Mouse (Mus musculus) stomach, embryonic 16.5 days (tissue): Measurements from ENCODE around the gene Vps29. TPM values are rescaled to one million over a fixed set of nuclear protein-coding genes. Genes with fewer than 3 reads are reported as not detected.

Experiments
- ATAC-seq: fragments of 200-750 bp; cut with Nextera tagmentation; 2 replicates; pipeline ENCODE4 v1.8.0; 2017; ENCODE audit warnings: moderate number of reproducible peaks, moderate TSS enrichment; ENCODE audit not compliant: insufficient read depth, low FRiP score
- H3K27ac ChIP-seq: fragments of 300-500 bp; sonication (generic); 2 replicates; pipeline ENCODE4 v1.5.1; 2014; ENCODE audit warnings: low read length
- H3K27me3 ChIP-seq: fragments of 300-500 bp; sonication (generic); 2 replicates; pipeline ENCODE4 v1.6.1; 2014; ENCODE audit warnings: low read length, control low read depth, mixed read lengths; ENCODE audit not compliant: control insufficient read depth, insufficient read depth
- H3K36me3 ChIP-seq: fragments of 300-500 bp; sonication (generic); 2 replicates; pipeline ENCODE4 v1.6.1; 2014; ENCODE audit warnings: low read length; ENCODE audit not compliant: control insufficient read depth, insufficient read depth
- H3K4me1 ChIP-seq: fragments of 300-500 bp; sonication (generic); 2 replicates; pipeline ENCODE4 v1.6.1; 2014; ENCODE audit warnings: low read length, control low read depth, mixed read lengths; ENCODE audit not compliant: control insufficient read depth, insufficient read depth
- H3K4me2 ChIP-seq: fragments of 300-500 bp; sonication (generic); 2 replicates; pipeline ENCODE4 v1.6.1; 2014; ENCODE audit warnings: low read depth, low read length, mixed read lengths
- H3K4me3 ChIP-seq: fragments of 300-500 bp; sonication (generic); replicated peaks from 2 replicates; pipeline ENCODE4 v1.5.1; 2014; ENCODE audit warnings: mild to moderate bottlenecking, low read length
- H3K9ac ChIP-seq: fragments of 300-500 bp; sonication (generic); 2 replicates; pipeline ENCODE4 v1.6.1; 2014; ENCODE audit warnings: low read length
- H3K9me3 ChIP-seq: fragments of 300-500 bp; sonication (generic); replicated peaks from 2 replicates; pipeline ENCODE4 v1.6.1; 2016; ENCODE audit warnings: low read length, control low read depth; ENCODE audit not compliant: control insufficient read depth
- WGBS: fragments of 180-500 bp; shearing (Covaris S2); extraction: QIAGEN DNeasy Blood & Tissue Kit; methylation state at CpG from one replicate; pipeline ENCODE4 v1.1.7; 2014; 5-methylcytosine and 5-hydroxymethylcytosine counted together
- polyA plus RNA-seq: library from polyadenylated mRNA; unstranded; fragments of >200 nt; fragmentation: Nextera tagmentation; extraction: Ambion mirVana; gene quantifications from 2 replicates; pipeline ENCODE4 v1.2.1, GENCODE M21; 2015

Vps29 gene
- polyA plus RNA-seq, 1 experiment from 2014 or later = 220 TPM

DNA sequence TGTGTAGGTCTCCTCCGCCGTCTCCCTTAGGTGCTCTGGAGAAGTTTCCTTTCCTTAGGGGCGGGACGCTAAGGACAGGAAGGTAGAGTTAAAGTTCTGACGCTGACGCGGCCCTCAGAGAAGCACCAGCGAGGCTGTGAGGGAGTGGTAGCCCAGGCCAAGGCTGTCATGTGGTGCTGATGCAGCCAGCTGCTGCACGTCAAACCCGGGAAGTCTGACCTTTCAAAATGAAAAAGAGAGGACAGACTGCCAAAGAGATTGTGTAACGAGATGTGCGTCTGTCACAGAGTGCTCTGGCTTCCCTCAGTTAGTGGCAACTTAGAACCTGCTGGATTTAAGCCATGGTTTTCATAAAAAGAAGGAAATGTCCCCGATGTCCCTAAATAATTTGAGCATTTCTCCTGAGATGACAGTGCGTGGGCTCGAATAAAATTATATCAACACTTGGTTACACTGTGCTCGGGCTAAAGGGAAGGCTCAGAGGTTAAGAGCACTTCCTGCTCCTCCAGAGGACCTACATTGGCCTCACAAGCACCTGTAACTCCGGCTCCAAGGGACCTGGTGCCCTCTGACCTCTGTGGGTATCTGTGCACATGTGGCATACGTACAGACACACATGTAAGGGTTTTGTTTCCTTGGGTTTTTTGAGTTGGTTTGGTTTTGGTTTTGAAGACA, 46.6 kb downstream of the Vps29 start:
- 54% methylated on average over 18 of the region's 18 CpGs for whole genome bisulfite sequencing
- Histone ChIP-seq H3K27me3 (no peaks in the 10 kb centered on the region), H3K36me3 (peaks cover 24% of the 10 kb centered on the region), H3K4me2 (no peak overlapping the region), H3K4me3 (no peak overlapping the region), H3K4me1 (peaks cover 15% of the 10 kb centered on the region), H3K27ac (peak overlapping the region; percentile 66), H3K9me3 (no peaks in the 10 kb centered on the region), H3K9ac (no peak overlapping the region)
- peak; percentile 58; the same call in 1 of the 2 replicates for ATAC-seq

- H3K9me3 ChIP-seq = no peaks in the 10 kb centered on the region
- peaks cover 27% of the 10 kb centered on the region for H3K36me3 ChIP-seq
- H3K4me1 ChIP-seq = peaks cover 15% of the 10 kb centered on the region
- H3K4me3 ChIP-seq = no peak overlapping the region
- no peak overlapping the region for H3K4me2 ChIP-seq
- 25% methylated on average over 8 of the region's 8 CpGs for WGBS
- H3K27ac ChIP-seq = no peak overlapping the region; the same call in 1 of the 2 replicates
- H3K27me3 ChIP-seq = no peaks in the 10 kb centered on the region
- peak; percentile 20; the same call in 1 of the 2 replicates for ATAC-seq
- H3K9ac ChIP-seq = no peak overlapping the region
Observed at GRCm38 (mm10) chr5:122401303-122401640, 47.1 kb downstream of the Vps29 start.

DNA sequence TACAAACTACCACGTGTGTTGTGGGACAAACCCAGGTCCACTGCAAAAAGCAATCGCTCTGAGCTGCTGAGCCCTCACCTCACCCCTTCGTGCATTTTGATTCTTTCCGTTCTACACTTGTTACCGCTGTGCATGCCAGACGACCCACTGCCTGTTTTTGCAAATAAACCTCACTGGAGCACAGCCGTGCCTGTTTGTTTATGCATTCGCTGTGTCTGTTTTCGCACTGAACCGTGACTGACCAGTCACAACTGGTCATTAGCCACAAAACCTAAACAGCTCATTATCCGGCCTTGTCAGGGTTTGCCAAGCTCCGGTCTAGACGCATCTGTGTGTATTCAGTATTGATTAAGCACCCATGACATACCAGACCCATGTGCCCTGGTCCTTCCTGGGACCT, 48.0 kb downstream of the Vps29 start:
- 75% methylated on average over 13 of the region's 13 CpGs for WGBS
- H3K36me3 ChIP-seq = peaks cover 36% of the 10 kb centered on the region

GRCm38 (mm10) chr5:122402772-122403171, 48.6 kb downstream of the Vps29 start:
- peaks cover 37% of the 10 kb centered on the region for H3K36me3 ChIP-seq
- no peak overlapping the region for H3K9ac ChIP-seq
- no peak overlapping the region for H3K4me2 ChIP-seq
- no peak overlapping the region for H3K4me3 ChIP-seq
- H3K27ac ChIP-seq = no peak overlapping the region
- no peak for ATAC-seq
- H3K27me3 ChIP-seq = no peaks in the 10 kb centered on the region
- peaks cover 13% of the 10 kb centered on the region for H3K4me1 ChIP-seq
- 78% methylated on average over 5 of the region's 5 CpGs for WGBS
- H3K9me3 ChIP-seq = 0 out of 2 replicates have a peak, but pooled peaks cover 3% of the 10 kb centered on the region

More for the DNA sequence above, 48.0 kb downstream of the Vps29 start:
- Histone ChIP-seq H3K4me3 (no peak overlapping the region), H3K9me3 (0 out of 2 replicates have a peak, but pooled peaks cover 3% of the 10 kb centered on the region), H3K4me2 (no peak overlapping the region), H3K4me1 (peaks cover 13% of the 10 kb centered on the region), H3K27ac (no peak overlapping the region), H3K9ac (no peak overlapping the region), H3K27me3 (no peaks in the 10 kb centered on the region)
- no peak for ATAC-seq

- Histone ChIP-seq H3K4me3 (no peak overlapping the region), H3K4me2 (no peak overlapping the region), H3K36me3 (peaks cover 37% of the 10 kb centered on the region), H3K9me3 (0 out of 2 replicates have a peak, but pooled peaks cover 3% of the 10 kb centered on the region), H3K4me1 (peaks cover 13% of the 10 kb centered on the region), H3K27me3 (no peaks in the 10 kb centered on the region), H3K9ac (no peak overlapping the region), H3K27ac (no peak overlapping the region)
- ATAC-seq = no peak
- WGBS = 92% methylated on average over 12 of the region's 12 CpGs
Observed at GRCm38 (mm10) chr5:122403362-122403761, 49.2 kb downstream of the Vps29 start.

DNA sequence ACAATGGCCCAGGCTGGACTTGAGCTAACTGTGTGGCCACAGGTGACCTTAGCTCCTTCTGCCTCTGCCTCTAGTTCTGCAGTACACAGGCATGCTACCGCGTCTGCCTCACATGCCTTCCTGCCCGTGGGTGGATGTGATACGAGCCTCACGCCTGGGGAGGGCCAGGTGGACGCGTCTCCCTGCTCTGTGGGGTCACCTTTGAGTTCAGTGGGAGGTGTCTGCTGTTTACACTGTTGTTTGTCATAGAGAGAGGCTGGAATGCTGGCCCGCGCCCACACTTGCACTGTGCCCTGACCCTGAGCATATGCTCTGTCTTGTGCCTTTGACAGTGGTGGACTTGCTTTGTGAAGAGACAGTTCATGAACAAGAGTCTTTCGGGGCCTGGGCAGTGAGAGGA, 51.4 kb downstream of the Vps29 start:
- H3K9me3 ChIP-seq = 0 out of 2 replicates have a peak, but pooled peaks cover 3% of the 10 kb centered on the region
- peaks cover 37% of the 10 kb centered on the region for H3K36me3 ChIP-seq
- H3K4me1 ChIP-seq = peaks cover 7% of the 10 kb centered on the region
- H3K27ac ChIP-seq = no peak overlapping the region
- H3K27me3 ChIP-seq = no peaks in the 10 kb centered on the region
- no peak overlapping the region for H3K9ac ChIP-seq
- H3K4me2 ChIP-seq = no peak overlapping the region
- 81% methylated on average over 10 of the region's 10 CpGs for WGBS
- H3K4me3 ChIP-seq = no peak overlapping the region
- ATAC-seq = no peak

GRCm38 (mm10) chr5:122409692-122410645, 55.8 kb downstream of the Vps29 start:
- WGBS = 87% methylated on average over 19 of the region's 19 CpGs
- Histone ChIP-seq H3K9ac (no peak overlapping the region), H3K4me1 (peaks cover 3% of the 10 kb centered on the region; the same call in 1 of the 2 replicates), H3K36me3 (peaks cover 17% of the 10 kb centered on the region), H3K27me3 (no peaks in the 10 kb centered on the region), H3K27ac (no peak overlapping the region), H3K4me3 (no peak overlapping the region), H3K4me2 (no peak overlapping the region), H3K9me3 (0 out of 2 replicates have a peak, but pooled peaks cover 3% of the 10 kb centered on the region)
- ATAC-seq = 0 out of 2 replicates have a peak, but pooled peaks have one; percentile 16

GRCm38 (mm10) chr5:122411892-122412291, 57.7 kb downstream of the Vps29 start:
- Histone ChIP-seq H3K27me3 (no peaks in the 10 kb centered on the region), H3K4me2 (no peak overlapping the region), H3K4me3 (no peak overlapping the region), H3K9me3 (no peaks in the 10 kb centered on the region), H3K9ac (no peak overlapping the region), H3K27ac (no peak overlapping the region), H3K4me1 (peaks cover 3% of the 10 kb centered on the region; the same call in 1 of the 2 replicates), H3K36me3 (peaks cover 4% of the 10 kb centered on the region)
- WGBS = 56% methylated on average over 5 of the region's 5 CpGs
- ATAC-seq = no peak

- H3K4me2 ChIP-seq = no peak overlapping the region
- 0 out of 2 replicates have a peak overlapping the region, but pooled peaks have one; percentile 31 for H3K27ac ChIP-seq
- peaks cover 3% of the 10 kb centered on the region; the same call in 1 of the 2 replicates for H3K4me1 ChIP-seq
- no peak overlapping the region for H3K4me3 ChIP-seq
- H3K27me3 ChIP-seq = no peaks in the 10 kb centered on the region
- H3K36me3 ChIP-seq = no peaks in the 10 kb centered on the region
- 33% methylated on average over 6 of the region's 6 CpGs for WGBS
- ATAC-seq = peak; percentile 34; the same call in 1 of the 2 replicates
- no peaks in the 10 kb centered on the region for H3K9me3 ChIP-seq
- H3K9ac ChIP-seq = no peak overlapping the region
Observed at GRCm38 (mm10) chr5:122412826-122413225, 58.7 kb downstream of the Vps29 start.
